Mouse (Mus musculus): ENCODE measurements around the gene Ang.

GRCm38 (mm10) chr14:51149164-51149563 is 58.2 kb downstream of the Ang start:
- TF ChIP-seq POLR2A (IDR thresholded peaks at IDR 0.05; ENCODE audit: low read depth, low read length), result no peak
- TF ChIP-seq CTCF (conservative IDR thresholded peaks at IDR 0.05 in 1 of 2, IDR thresholded peaks at IDR 0.05 in 1 of 2; ENCODE audit: low read depth in 2 of 2, low read length in 2 of 2), result no peak
- no peak for TF ChIP-seq POLR2AphosphoS2 (IDR thresholded peaks at IDR 0.05; ENCODE audit: low read depth, low read length)
- TF ChIP-seq USF1 (IDR thresholded peaks at IDR 0.05; ENCODE audit: low read depth, low read length), result no peak
- no peak for TF ChIP-seq NRF1 (IDR thresholded peaks at IDR 0.05; ENCODE audit: low read depth, low read length)
- no peak for TF ChIP-seq TCF12 (IDR thresholded peaks at IDR 0.05; ENCODE audit: low read depth, low read length)
- no peak for TF ChIP-seq EP300 (IDR thresholded peaks at IDR 0.05; ENCODE audit: low read length)

All from CH12.LX (cell line).